Mouse (Mus musculus) testis, postnatal 14 days (tissue): ENCODE results near the gene Pcbp4.

Source experiments
- DNase-seq: peaks from one replicate; pipeline ENCODE4 v3.0.0; 2021; ENCODE audit warnings: low spot score

Pcbp4 gene

GRCm38 (mm10) chr9:106447348-106447747, 5.7 kb upstream of the Pcbp4 start, which contains the start of the genes Abhd14b and Abhd14a:
Gene Abhd14b, plus strand, starts transcription at chr9:106447459.
Gene Abhd14a, minus strand, starts transcription at chr9:106447678.
- peak; percentile 88 for DNase-seq

- no peak for DNase-seq
Observed at GRCm38 (mm10) chr9:106447951-106448350, 5.1 kb upstream of the Pcbp4 start.

DNA sequence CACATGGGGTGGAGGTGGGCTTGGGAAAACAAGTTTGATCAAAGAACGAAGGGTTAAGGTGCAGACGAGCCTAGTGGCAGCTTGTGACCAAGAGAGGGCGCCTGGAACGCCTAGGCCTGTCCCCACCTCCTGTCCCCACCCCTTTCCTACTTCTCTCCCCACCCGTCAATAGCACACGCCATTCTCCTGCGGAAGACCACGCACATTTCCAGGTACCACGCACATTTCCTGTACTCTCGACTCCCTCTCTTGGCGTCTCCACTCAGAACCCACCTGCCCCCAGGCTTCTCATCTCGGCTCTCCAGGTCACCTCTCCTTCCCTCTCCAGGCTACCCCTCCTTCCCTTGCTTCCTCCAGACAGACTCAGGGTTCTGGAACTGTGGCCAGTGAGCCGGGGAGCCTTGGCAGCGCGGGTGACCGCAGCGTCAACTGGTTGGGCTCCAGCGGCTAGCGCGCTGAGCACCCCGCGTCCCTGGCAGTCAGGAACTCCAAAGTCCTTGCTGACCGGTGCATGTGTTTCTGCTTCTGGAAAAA, 4.5 kb upstream of the Pcbp4 start:
- peak; percentile 59 for DNase-seq

DNA sequence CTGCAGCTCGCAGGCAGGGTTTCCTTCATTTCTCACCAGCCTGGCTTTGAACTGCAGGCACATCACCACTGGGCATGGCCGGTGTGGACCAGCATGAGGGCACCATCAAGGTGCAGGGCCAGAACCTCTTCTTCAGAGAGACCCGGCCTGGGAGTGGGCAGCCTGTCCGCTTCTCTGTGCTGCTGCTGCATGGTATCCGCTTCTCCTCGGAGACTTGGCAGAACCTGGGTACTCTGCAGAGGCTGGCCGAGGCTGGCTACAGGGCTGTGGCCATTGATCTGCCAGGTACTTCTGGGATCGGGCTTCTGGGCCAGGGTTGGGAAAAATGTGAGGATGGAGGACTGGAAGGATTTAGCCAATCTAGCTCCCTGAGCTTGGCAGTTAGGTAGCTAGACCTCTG, 3.1 kb upstream of the Pcbp4 start:
- DNase-seq: no peak

GRCm38 (mm10) chr9:106450661-106451060, 2.4 kb upstream of the Pcbp4 start:
- no peak for DNase-seq

- no peak for DNase-seq
Observed at GRCm38 (mm10) chr9:106451298-106451697, 1.8 kb upstream of the Pcbp4 start.

GRCm38 (mm10) chr9:106451899-106452298, 1.2 kb upstream of the Pcbp4 start:
- DNase-seq: no peak

GRCm38 (mm10) chr9:106452351-106452750, 740 bp upstream of the Pcbp4 start:
- DNase-seq: no peak

DNA sequence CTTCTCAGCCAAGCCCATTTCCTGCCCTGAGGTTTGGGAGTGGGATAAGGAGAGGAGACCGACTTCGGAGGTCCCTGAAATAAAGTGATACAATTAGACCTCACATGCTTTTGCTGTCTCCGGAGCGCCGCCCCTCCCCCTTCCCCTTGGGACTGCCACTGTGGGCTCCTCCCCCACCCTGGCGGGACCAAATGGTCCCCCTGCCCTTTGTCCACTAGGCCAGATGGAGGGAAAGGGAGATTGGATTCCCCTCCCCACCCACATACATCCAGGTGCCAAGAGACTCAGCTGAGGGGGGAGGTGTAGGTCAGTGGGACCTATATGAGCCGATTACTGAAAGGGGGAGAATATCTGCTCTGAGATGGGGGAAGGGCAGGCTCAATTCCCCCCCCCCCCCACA, 270 bp upstream of the Pcbp4 start:
- DNase-seq: peak; percentile 52

GRCm38 (mm10) chr9:106454071-106454761, 1.1 kb downstream of the Pcbp4 start:
- no peak for DNase-seq

DNA sequence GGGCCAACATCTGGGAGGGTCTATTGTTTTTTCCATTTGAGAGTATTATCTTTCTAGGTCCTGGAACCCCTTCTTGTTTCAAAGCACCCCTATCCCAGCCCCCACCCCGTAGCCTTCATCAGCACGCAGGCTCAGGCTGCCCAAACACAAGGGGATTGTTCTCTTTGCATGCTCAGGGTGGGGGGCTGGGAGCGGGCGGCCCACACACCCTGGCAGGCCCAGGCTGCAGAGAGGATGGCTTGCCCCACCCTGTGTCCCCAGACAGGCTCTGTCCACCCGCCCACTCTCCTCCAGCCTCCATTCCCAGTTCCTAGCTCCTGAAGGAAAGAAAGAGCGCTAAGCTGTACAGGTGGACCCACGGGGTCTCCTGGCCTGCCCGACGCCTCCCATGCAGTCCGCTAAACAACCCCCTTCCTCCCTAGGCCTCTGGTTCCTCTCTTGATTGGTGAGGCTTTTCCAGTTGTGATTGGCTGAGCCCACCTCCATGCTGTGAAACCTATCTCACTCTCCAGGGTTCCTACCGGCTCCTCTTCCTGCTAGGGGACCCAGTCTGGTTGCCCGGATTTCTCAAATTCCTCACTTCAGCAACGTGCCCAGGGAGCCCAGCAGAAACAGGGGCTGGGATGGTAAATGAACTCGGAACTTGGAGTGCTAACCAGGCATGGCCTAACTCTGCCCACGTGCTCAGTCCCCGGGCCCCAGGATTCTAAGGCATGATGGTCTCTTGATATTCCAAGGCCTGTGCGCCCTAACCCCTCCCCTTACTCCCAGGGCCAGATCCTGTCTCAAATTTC, 2.0 kb downstream of the Pcbp4 start:
- DNase-seq: no peak

DNA sequence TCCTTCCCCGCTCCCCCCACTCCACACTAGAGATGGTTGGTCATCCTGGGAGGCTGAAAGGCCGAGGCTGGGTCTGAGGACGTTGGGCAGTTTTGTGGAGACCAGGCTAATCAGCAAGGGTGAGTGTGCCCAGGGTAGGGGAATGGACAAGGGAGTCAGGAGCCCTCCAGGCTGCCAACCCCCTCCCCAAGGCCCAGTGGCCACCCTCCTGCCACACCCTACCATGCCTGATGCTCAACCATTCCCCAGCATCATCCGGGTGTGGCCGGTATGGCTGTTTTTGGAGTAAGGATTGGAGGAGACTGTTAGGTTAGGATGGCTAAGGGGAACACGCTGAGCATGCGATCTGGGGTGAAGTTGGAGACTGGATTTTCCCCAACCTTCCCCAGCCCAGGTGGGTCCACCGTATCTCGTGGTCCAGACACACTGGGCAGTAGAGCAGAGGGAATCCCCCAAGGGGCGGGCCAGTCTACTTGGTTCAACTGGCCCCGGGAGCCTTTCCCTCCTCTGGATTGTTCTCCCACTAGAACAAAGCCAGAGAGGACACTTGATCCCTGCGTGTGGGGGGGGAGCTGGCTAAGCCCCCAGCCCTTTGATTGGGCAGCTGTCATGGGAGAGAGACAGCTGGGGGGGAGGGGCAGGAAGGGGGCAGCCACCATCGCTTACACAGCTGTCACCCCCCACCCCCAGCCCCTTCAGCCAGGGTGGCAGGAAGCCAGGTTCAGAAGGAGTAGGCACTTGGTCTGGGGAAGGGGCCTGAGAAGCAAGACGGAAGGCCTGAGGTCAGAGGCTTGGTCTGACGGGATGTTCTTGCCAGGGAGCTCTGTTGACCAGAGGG, 3.5 kb downstream of the Pcbp4 start:
- DNase-seq: no peak

DNA sequence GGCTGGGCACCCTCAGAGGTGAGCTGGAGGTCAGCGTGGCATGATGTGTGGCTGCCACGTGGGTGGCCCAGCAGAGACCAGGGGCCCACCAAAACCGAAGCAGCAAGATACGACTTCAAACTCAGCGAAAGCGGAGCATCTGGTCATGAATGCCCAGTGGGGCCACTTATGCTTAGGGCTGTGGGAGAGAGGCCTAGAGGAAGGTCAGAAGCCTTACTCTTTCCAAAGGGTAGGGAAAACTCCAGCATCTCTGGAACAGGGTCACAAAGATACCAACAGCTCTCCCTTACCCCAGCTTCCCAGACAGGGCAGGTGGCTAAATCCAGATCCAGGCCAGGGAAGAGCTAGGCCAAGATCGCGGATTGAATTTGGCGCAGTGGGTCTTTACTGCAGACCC, 4.1 kb downstream of the Pcbp4 start:
- DNase-seq: no peak

GRCm38 (mm10) chr9:106457920-106458319, 4.8 kb downstream of the Pcbp4 start:
- no peak for DNase-seq

DNA sequence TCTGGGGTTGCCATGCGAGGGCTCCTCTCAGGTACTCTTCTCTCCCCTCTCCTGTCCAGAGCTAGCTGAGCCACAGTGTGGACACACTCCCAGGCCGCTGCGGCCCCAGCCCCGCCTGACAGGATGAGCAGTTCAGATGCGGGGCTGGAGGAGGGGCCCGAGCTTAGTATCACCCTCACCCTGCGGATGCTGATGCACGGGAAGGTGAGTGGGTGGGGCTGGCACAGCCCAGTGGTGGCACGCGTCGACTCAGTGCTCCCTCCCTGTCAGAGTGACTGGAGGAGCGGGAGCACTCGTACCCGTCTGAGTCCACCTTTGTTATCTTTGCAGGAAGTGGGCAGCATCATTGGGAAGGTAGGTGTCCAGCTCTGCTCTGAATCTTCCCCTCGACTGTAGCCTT, 6.9 kb downstream of the Pcbp4 start:
- no peak for DNase-seq

- DNase-seq: peak; percentile 26
Observed at GRCm38 (mm10) chr9:106460401-106461025, 7.4 kb downstream of the Pcbp4 start.

GRCm38 (mm10) chr9:106461026-106461415, 7.9 kb downstream of the Pcbp4 start:
- no peak for DNase-seq

DNA sequence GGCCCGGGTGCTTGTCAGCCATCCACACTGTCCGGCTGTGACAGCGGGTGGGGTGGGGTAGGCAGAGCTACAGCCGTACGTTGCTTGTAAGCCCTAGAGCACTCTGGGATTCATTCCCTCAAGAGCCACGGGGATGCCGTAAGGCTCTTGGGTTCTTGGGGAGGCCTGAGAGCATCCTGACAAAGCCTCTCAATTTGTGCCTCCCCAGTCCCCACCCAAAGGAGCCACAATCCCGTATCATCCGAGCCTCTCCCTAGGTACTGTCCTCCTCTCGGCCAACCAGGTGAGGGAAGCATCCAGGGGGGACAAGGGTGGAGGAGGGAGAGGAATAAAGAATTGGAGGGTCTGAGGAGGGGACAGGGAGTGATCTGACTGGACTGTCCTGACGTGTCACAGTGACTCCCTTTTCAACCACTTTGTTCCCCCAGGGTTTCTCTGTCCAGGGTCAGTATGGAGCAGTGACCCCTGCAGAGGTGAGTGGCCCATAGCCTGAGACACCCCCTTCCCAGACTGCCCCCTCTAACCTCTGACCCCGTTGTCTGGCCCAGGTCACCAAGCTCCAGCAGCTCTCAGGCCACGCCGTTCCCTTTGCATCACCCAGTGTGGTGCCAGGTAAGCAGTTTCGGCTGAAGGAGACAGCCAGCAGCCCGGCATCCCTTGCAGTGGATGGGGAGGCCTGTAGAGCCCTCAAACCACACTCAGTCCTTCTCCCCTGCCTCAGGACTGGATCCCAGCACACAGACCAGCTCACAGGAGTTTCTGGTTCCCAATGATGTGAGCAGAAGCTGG, 8.7 kb downstream of the Pcbp4 start:
- DNase-seq: no peak

- DNase-seq: no peak
Observed at GRCm38 (mm10) chr9:106462430-106462800, 9.3 kb downstream of the Pcbp4 start.

DNA sequence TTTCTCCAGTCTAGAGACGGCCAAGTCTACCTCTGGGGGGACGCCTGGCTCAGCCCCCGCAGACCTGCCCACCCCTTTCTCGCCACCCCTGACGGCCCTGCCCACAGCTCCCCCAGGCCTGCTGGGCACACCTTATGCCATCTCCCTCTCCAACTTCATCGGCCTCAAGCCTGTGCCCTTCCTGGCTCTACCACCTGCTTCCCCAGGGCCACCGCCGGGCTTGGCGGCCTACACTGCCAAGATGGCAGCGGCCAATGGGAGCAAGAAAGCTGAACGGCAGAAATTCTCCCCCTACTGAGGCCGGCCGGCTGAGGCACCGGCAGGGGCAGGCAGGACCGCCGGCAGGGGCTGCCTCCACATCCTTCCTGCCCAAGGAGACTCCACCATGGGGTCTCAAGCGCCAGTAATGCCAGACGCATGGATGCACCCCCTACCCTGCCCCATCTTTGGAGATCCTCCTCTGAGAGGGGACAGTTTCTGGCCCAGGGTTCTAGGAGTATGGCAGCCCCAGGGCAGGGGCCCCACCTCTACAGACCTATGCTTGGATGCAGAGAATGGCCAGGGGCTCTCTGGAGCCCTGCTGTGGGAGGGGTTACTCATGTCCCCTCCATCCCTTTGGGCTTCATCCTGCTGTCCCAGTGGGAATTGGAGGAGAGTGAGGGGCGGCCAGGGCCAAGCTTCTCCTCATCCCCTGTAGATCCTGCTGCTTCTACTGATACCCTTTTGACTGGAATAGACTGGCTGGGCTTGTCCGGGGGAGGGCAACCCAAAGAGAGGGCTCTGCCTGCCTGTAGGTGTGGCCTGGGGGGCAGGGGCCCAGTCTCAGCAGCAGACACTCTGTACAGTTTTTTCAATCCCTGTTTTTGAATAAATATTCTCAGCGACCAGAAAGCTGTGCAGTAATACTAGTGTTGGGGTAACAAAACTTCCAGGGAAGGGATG, 10.3 kb downstream of the Pcbp4 start:
- DNase-seq: no peak
